Mouse (Mus musculus) heart, postnatal 4 days (tissue): ENCODE data around the gene Sgce. TPM values are rescaled to one million over a fixed set of nuclear protein-coding genes. Genes with fewer than 3 reads are reported as not detected.

ENCODE experiments used
- DNase-seq: peaks from one replicate; pipeline ENCODE4 v3.0.0; 2021
- total RNA-seq, 2 experiments: library from RNA; stranded (reverse); gene quantifications; 2 replicates each; pipeline ENCODE4 v1.2.3; 2021

Gene Sgce
- total RNA-seq, 2 experiments from 2014 or later: 45.5 to 48.0 TPM

GRCm38 (mm10) chr6:4647351-4647750, 99.7 kb downstream of the Sgce start:
- DNase-seq: no peak

- no peak for DNase-seq
These were observed 104.9 kb downstream of the Sgce start for GRCm38 (mm10) chr6:4642068-4642467.

GRCm38 (mm10) chr6:4634804-4635203, 112.2 kb downstream of the Sgce start:
- no peak for DNase-seq

GRCm38 (mm10) chr6:4633189-4633588, 113.8 kb downstream of the Sgce start:
- DNase-seq: no peak

GRCm38 (mm10) chr6:4631464-4631863, 115.5 kb downstream of the Sgce start:
- DNase-seq: no peak

Other genes starting within 250 kb of the Sgce start
- gene Col1a2, start 242.4 kb downstream of the Sgce start, total RNA-seq: 100 to 1,000 TPM; 597 to 657 TPM
- 10 to 100 TPM; 34.5 to 34.6 TPM for gene Casd1, start 146.4 kb downstream of the Sgce start, total RNA-seq
- gene Peg10, start 99 bp upstream of the Sgce start, total RNA-seq: 10 to 100 TPM in 1 of 2 experiments, 1 to 10 TPM in 1; 9.1 to 10.3 TPM
- 10 to 100 TPM; 26.9 to 30.9 TPM for gene Ppp1r9a, start 155.7 kb upstream of the Sgce start, total RNA-seq